Mouse (Mus musculus) embryonic facial prominence, embryonic 11.5 days (tissue): Measurements from ENCODE around the gene Top2b. TPM values are rescaled to one million over a fixed set of nuclear protein-coding genes. Genes with fewer than 3 reads are reported as not detected.
A peak's percentile ranks its signal among the peaks of the same experiment; 100 is the strongest.

Experiments used
- ATAC-seq: fragments of 200-750 bp; cut with Nextera tagmentation; replicated peaks from 2 replicates; pipeline ENCODE4 v1.8.0; 2017; ENCODE audit warnings: low read depth; ENCODE audit not compliant: insufficient number of reproducible peaks, low FRiP score, low TSS enrichment
- DNase-seq: peaks from one replicate; pipeline ENCODE4 v3.0.0-alpha.2; 2015; ENCODE audit warnings: low spot score
- H3K27ac ChIP-seq: fragments of 300-500 bp; sonication (generic); replicated peaks from 2 replicates; pipeline ENCODE4 v1.5.1; 2014; ENCODE audit warnings: mild to moderate bottlenecking, low read depth, low read length, control low read depth
- H3K27me3 ChIP-seq: fragments of 300-500 bp; sonication (generic); 2 replicates; pipeline ENCODE4 v1.6.1; 2014; ENCODE audit warnings: mild to moderate bottlenecking, low read length, moderate library complexity, mixed read lengths; ENCODE audit not compliant: control insufficient read depth, insufficient read depth
- H3K36me3 ChIP-seq: fragments of 300-500 bp; sonication (generic); replicated peaks from 2 replicates; pipeline ENCODE4 v1.6.1; 2014; ENCODE audit warnings: low read depth, mild to moderate bottlenecking, low read length, moderate library complexity, mixed read lengths; ENCODE audit not compliant: control insufficient read depth, insufficient read depth
- H3K4me1 ChIP-seq: fragments of 300-500 bp; sonication (generic); 2 replicates; pipeline ENCODE4 v1.6.1; 2014; ENCODE audit warnings: low read length, mixed read lengths; ENCODE audit not compliant: control insufficient read depth, insufficient read depth
- H3K4me2 ChIP-seq: fragments of 300-500 bp; sonication (generic); 2 replicates; pipeline ENCODE4 v1.6.1; 2014; ENCODE audit warnings: low read depth, mild to moderate bottlenecking, control low read depth, low read length, moderate library complexity
- H3K4me3 ChIP-seq: fragments of 300-500 bp; sonication (generic); 2 replicates; pipeline ENCODE4 v1.5.1; 2014; ENCODE audit warnings: low read depth, low read length, control low read depth
- H3K9ac ChIP-seq: fragments of 300-500 bp; sonication (generic); replicated peaks from 2 replicates; pipeline ENCODE4 v1.6.1; 2014; ENCODE audit warnings: mild to moderate bottlenecking, control low read depth, low read length
- H3K9me3 ChIP-seq: fragments of 300-500 bp; sonication (generic); replicated peaks from 2 replicates; pipeline ENCODE4 v1.6.1; 2016; ENCODE audit warnings: mild to moderate bottlenecking, low read length, inconsistent platforms, mixed read lengths; ENCODE audit not compliant: control insufficient read depth
- WGBS: fragments of 180-500 bp; shearing (Covaris S2); extraction: QIAGEN DNeasy Blood & Tissue Kit; methylation state at CpG from one replicate; pipeline ENCODE4 v1.1.7; 2014; 5-methylcytosine and 5-hydroxymethylcytosine counted together
- polyA plus RNA-seq: library from polyadenylated mRNA; unstranded; fragments of >200 nt; fragmentation: Nextera tagmentation; extraction: Ambion mirVana; gene quantifications from 2 replicates; pipeline ENCODE4 v1.2.1, GENCODE M21; 2014

The Top2b gene
- polyA plus RNA-seq, 1 experiment from 2014 or later = 166 TPM

DNA sequence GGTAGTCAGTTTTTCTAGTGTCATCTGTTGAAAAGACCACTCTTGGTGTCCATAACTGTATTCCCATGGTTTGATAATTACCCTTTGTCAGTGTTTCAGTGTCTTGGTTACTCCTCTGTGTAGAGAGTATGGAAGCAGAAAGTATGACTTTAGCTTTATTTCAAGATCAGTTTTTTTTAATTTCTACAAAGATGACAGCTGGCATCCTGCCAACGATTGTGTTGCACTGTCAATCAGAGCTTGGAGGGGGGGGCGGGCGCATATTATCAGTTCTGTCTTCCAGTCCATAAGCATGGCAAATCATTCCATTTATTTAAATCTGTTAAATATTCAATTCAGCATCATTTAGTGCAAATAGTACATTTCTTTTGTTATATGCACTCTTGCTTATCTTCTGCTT, 30.7 kb upstream of the Top2b start:
- no peaks in the 10 kb centered on the region for H3K9me3 ChIP-seq
- H3K4me2 ChIP-seq = no peak overlapping the region
- ATAC-seq (no peak), DNase-seq (no peak)
- H3K27me3 ChIP-seq = no peaks in the 10 kb centered on the region
- H3K4me3 ChIP-seq = no peak overlapping the region
- WGBS = 91% methylated on average over 3 of the region's 3 CpGs
- H3K36me3 ChIP-seq = no peaks in the 10 kb centered on the region
- no peak overlapping the region for H3K27ac ChIP-seq
- H3K9ac ChIP-seq = no peak overlapping the region
- no peaks in the 10 kb centered on the region; the same call in 1 of the 2 replicates for H3K4me1 ChIP-seq

DNA sequence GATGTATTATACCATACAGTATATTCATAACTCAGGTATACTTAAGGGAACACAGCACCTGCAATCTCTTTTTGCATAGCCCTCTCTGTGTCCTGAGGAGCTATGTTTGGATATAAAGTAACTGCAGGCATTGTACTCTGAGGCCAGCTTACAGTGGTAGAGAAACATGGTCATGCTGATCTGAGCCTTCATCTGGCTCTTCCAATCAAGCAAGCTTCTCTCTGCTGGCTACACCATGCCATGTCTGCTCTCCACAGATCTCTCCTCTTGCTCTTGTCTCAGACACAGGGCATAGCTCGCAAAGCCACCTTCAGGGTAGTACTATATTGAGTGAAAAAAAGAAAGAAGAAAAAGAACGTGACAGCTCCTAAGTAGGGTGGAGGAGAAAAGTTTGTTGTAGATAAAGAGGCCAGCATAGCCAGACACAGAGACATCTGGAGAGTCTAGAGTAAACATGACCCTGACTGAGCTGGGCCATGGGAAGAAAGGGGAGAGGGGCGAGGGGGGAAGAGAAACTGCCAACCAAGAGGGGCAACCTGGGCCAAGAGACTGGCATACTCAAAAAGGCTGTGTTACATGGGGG, 29.1 kb upstream of the Top2b start:
- DNase-seq = no peak
- Histone ChIP-seq H3K4me2 (no peak overlapping the region), H3K4me1 (no peaks in the 10 kb centered on the region; the same call in 1 of the 2 replicates), H3K4me3 (no peak overlapping the region), H3K27me3 (no peaks in the 10 kb centered on the region), H3K9me3 (no peaks in the 10 kb centered on the region), H3K9ac (no peak overlapping the region), H3K36me3 (no peaks in the 10 kb centered on the region), H3K27ac (no peak overlapping the region)
- no peak for ATAC-seq
- WGBS = 48% methylated on average over 3 of the region's 3 CpGs

DNA sequence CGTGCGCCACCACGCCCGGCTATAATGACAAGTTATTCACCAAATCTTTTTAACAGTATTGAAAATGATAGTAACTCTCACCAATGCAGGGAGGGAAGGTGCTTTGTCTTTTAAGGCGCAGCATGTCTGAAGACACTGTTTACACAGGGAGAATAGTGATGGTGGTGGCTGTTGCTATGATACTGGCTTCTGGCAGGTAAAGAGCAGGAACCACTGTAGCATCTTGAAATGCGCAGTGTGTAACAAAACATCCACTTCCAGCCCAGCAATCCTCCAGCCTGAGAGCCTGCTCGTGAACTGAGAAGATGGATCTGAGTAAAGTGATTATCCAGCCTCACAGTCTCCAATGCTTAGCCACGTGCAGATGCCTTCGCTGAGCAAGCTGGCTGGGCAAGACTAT, 17.5 kb upstream of the Top2b start:
- Histone ChIP-seq H3K9ac (no peak overlapping the region), H3K4me3 (no peak overlapping the region), H3K4me1 (no peaks in the 10 kb centered on the region), H3K4me2 (no peak overlapping the region), H3K27ac (no peak overlapping the region), H3K36me3 (no peaks in the 10 kb centered on the region), H3K27me3 (no peaks in the 10 kb centered on the region), H3K9me3 (no peaks in the 10 kb centered on the region)
- DNase-seq = no peak
- WGBS = 78% methylated on average over 9 of the region's 9 CpGs
- ATAC-seq = no peak

DNA sequence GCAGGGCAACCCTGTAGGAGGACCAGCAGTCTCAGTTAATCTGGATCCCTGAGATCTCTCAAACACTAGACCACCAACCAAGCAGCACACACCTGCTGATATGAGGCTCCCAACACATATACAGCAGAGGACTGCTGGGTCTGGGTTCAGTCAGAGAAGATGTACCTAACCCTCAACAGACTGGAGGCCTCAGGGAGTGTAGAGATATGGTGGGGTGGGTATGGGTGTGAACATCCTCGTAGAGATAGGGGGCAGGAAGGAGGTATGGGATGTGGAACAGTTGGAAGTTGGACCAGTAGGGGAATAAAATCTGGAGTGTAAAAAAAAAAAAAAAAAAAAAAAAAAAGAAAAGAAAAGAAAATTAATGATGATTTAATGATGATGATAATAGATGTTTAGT, 5.3 kb upstream of the Top2b start:
- ATAC-seq (no peak), DNase-seq (no peak)
- Histone ChIP-seq H3K4me3 (no peak overlapping the region), H3K9me3 (no peaks in the 10 kb centered on the region), H3K4me2 (no peak overlapping the region), H3K27me3 (no peaks in the 10 kb centered on the region), H3K36me3 (no peaks in the 10 kb centered on the region), H3K9ac (no peak overlapping the region), H3K4me1 (no peaks in the 10 kb centered on the region), H3K27ac (no peak overlapping the region)
- WGBS = 65% methylated on average over 1 of the region's 1 CpGs

DNA sequence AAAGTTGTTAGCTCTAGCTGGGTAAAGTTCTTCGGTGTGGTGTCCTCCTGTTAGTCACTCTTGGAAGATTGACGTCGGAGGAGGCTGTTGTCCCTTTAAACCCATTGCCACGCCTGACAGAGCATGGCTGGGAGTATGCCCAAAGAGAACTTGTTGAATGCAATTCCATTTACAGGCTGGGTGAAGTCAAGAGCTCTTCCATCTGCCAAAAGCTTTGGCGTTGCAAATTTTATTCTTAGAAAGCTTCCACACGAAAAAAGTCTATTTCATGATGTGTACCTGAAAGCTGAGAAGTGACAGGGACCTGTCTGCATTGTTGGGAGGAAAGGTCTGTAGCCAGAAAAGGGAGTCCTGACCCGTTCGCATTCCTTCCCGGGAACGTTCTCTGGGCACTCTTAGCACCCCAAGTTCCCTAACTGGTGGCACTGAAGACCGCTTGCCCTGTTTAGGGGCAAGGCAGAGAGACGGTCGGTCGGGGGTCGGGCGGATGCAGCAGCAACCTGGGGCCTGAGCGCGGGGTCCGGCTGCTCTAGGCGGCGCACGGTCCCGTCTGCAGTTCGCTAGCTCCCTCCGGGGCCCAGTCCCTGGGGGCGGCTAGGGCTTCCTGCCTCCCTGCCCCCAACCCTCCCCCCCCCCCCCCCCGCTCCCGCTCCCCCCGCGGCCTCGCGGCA, 683 bp upstream of the Top2b start:
- peak overlapping the region; percentile 49 for H3K4me2 ChIP-seq
- H3K4me3 ChIP-seq = peak overlapping the region; percentile 93
- H3K36me3 ChIP-seq = no peaks in the 10 kb centered on the region
- no peaks in the 10 kb centered on the region for H3K9me3 ChIP-seq
- H3K27ac ChIP-seq = peak overlapping the region; percentile 70; the same call in 1 of the 2 replicates
- ATAC-seq (peak; percentile 74), DNase-seq (peak; percentile 46)
- H3K9ac ChIP-seq = peak overlapping the region; percentile 60
- no peaks in the 10 kb centered on the region for H3K27me3 ChIP-seq
- H3K4me1 ChIP-seq = no peaks in the 10 kb centered on the region; the same call in 1 of the 2 replicates
- under 1% methylated on average over 26 of the region's 32 CpGs for WGBS

DNA sequence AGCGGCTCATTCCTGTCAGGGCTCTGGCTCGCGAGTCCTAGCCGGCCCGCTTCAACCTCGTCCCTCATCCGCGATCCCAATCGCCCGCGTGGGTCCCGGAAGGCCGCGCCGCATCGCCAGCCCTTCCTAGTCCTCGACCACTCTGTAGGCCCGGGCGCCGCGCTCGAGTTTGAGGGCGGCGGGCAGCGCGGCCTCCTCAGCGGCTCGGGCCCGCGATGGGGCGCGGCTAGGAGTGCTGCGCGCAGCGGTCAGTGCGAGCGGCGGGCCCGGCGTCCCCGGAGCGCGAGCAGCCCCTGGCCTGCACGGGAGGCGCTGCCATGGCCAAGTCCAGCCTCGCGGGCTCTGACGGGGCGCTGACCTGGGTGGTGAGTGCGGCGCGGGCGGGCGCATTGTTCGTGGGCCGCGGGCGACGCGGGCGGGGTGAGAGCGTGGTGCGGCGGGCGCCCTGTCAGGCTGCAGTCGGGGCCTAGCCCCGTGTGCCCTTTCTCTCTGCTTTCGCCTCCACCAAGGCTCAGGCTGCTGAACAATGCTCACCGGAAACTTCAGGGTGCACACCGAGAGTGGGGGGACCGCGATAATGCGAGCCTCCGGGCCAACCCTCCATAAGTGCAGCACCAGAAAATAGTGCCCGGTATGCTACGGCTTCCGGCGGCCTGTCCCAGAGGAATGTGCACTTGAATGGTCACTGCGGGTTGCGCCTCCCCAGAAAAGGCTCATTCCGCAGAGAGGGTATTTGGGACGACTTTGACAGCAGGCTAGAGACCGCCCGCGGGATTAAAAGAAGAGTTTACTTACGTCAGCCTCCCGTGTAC, 589 bp downstream of the Top2b start:
- WGBS = under 1% methylated on average over 82 of the region's 87 CpGs
- ATAC-seq = peak; percentile 63
- Histone ChIP-seq H3K36me3 (no peaks in the 10 kb centered on the region), H3K4me3 (peak overlapping the region; percentile 93), H3K4me2 (peak overlapping the region; percentile 63), H3K4me1 (no peaks in the 10 kb centered on the region; the same call in 1 of the 2 replicates), H3K9me3 (no peaks in the 10 kb centered on the region), H3K9ac (peak overlapping the region; percentile 98), H3K27me3 (no peaks in the 10 kb centered on the region), H3K27ac (peak overlapping the region; percentile 96)
- DNase-seq = peak; percentile 53

DNA sequence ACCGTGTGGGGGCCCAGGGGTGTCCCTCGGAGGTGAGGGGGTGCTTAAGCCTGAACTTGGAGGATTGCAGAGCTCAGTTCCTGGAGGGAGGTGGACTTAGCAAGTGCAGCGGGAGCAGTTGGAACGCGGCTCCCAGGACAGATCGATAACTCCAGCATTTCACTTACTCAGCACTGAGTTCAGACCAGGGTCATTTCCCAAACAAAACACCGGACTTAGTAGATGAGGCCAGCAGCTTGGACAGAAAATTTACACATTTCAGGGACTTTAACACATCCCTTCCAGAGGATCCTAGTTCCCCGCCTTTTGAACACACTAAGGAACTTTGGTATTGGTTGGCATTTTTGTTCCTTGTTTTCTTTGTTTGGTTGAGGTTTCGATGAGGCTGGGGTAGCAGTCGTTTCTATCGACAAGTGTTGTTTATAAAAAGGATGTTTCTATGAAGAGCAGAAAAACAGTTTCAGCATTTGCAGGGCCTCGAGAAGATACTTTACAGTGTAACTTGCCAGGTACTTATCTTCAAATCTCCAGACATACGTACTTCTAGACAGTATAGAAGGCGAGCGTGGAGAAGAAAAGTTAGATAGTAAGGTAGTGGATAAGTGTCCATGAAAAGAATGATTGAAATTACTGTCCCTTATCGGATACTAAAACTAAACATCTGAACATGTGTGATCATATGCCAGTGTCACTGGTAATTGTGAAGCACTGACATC, 1.4 kb downstream of the Top2b start:
- peak; percentile 4 for DNase-seq
- Histone ChIP-seq H3K4me3 (peak overlapping the region; percentile 93), H3K27ac (peak overlapping the region; percentile 96), H3K4me1 (no peaks in the 10 kb centered on the region; the same call in 1 of the 2 replicates), H3K9ac (peak overlapping the region; percentile 98), H3K36me3 (no peaks in the 10 kb centered on the region), H3K4me2 (peak overlapping the region; percentile 63), H3K9me3 (no peaks in the 10 kb centered on the region), H3K27me3 (no peaks in the 10 kb centered on the region)
- ATAC-seq = 0 out of 2 replicates have a peak, but pooled peaks have one; percentile 0
- WGBS = 17% methylated on average over 16 of the region's 16 CpGs
